Mouse (Mus musculus) intestine, postnatal 0 days (tissue): ENCODE measurements around the gene Nr1i3. TPM values are rescaled to one million over a fixed set of nuclear protein-coding genes. Genes with fewer than 3 reads are reported as not detected.
A peak's percentile ranks its signal among the peaks of the same experiment; 100 is the strongest.

Source experiments
- ATAC-seq: fragments of 200-750 bp; cut with Nextera tagmentation; 2 replicates; pipeline ENCODE4 v1.8.0; 2017; ENCODE audit warnings: mild to moderate bottlenecking, moderate TSS enrichment, moderate library complexity
- H3K27ac ChIP-seq: fragments of 300-500 bp; sonication (generic); 2 replicates; pipeline ENCODE4 v1.5.1; 2014; ENCODE audit warnings: mild to moderate bottlenecking, low read depth, low read length, moderate library complexity
- H3K27me3 ChIP-seq: fragments of 300-500 bp; sonication (generic); replicated peaks from 2 replicates; pipeline ENCODE4 v1.6.1; 2014; ENCODE audit warnings: low read length, mixed read lengths; ENCODE audit not compliant: control insufficient read depth, insufficient read depth
- H3K36me3 ChIP-seq: fragments of 300-500 bp; sonication (generic); 2 replicates; pipeline ENCODE4 v1.6.1; 2014; ENCODE audit warnings: mild to moderate bottlenecking, moderate library complexity; ENCODE audit not compliant: control insufficient read depth, insufficient read depth
- H3K4me1 ChIP-seq: fragments of 300-500 bp; sonication (generic); replicated peaks from 2 replicates; pipeline ENCODE4 v1.6.1; 2014; ENCODE audit warnings: antibody characterized with exemption, low read length, mixed read lengths; ENCODE audit not compliant: control insufficient read depth, insufficient read depth
- H3K4me2 ChIP-seq: fragments of 300-500 bp; sonication (generic); replicated peaks from 2 replicates; pipeline ENCODE4 v1.6.1; 2014; ENCODE audit warnings: low read depth, mild to moderate bottlenecking, moderate library complexity
- H3K4me3 ChIP-seq: fragments of 300-500 bp; sonication (generic); 2 replicates; pipeline ENCODE4 v1.5.1; 2014; ENCODE audit warnings: low read depth, low read length
- H3K9ac ChIP-seq: fragments of 300-500 bp; sonication (generic); 2 replicates; pipeline ENCODE4 v1.6.1; 2014; ENCODE audit warnings: mild to moderate bottlenecking, low read depth, low read length
- H3K9me3 ChIP-seq: fragments of 300-500 bp; sonication (generic); 2 replicates; pipeline ENCODE4 v1.6.1; 2016; ENCODE audit warnings: mixed run types; ENCODE audit not compliant: control insufficient read depth
- CTCF ChIP-seq: sonication (generic); IDR thresholded peaks from 2 replicates; pipeline ENCODE4 v1.5.1; 2016; ENCODE audit warnings: low read depth, mild to moderate bottlenecking, control low read depth, antibody characterized with exemption, moderate library complexity
- WGBS: fragments of 180-500 bp; shearing (Covaris S2); extraction: QIAGEN DNeasy Blood & Tissue Kit; methylation state at CpG from one replicate; pipeline ENCODE4 v1.1.7; 2014; 5-methylcytosine and 5-hydroxymethylcytosine counted together
- polyA plus RNA-seq: library from polyadenylated mRNA; unstranded; fragments of >200 nt; fragmentation: Nextera tagmentation; extraction: Ambion mirVana; gene quantifications from 2 replicates; pipeline ENCODE4 v1.2.1, GENCODE M21; 2015

Gene Nr1i3
- polyA plus RNA-seq, 1 experiment from 2014 or later, result 30.9 TPM

- Histone ChIP-seq H3K4me3 (no peak overlapping the region), H3K27me3 (no peaks in the 10 kb centered on the region), H3K4me1 (peaks cover 7% of the 10 kb centered on the region), H3K9ac (no peak overlapping the region), H3K27ac (0 out of 2 replicates have a peak overlapping the region, but pooled peaks have one; percentile 60), H3K9me3 (no peaks in the 10 kb centered on the region), H3K4me2 (peak overlapping the region; percentile 13; the same call in 1 of the 2 replicates), H3K36me3 (peaks cover 33% of the 10 kb centered on the region)
- WGBS, result 57% methylated on average over 18 of the region's 18 CpGs
- peak; percentile 35 for ATAC-seq
- no peak for TF ChIP-seq CTCF
These were observed 2.6 kb downstream of the Nr1i3 start for GRCm38 (mm10) chr1:171216241-171216955.

DNA sequence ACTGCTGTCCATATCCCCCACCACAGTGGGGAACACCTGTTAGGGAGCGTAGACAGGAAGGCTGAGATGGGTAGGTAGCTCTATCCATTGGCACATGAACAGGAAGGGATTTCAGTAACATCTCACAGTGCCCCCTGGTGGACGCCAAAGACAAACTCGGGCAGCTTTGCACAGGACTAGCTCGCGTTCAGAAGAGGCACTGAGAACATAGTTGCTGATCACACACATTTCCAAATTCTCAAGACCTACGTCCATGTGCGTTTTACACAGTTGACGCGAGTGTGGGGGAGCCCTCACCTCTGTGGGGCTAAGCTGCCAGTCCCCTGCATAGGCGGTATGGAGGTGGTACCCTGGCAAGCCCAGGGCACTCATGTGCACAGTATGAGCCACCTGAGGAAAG lies 7.1 kb downstream of the Nr1i3 start:
- Histone ChIP-seq H3K36me3 (peaks cover 33% of the 10 kb centered on the region), H3K9me3 (no peaks in the 10 kb centered on the region), H3K4me2 (peak overlapping the region; percentile 85), H3K4me1 (peaks cover 10% of the 10 kb centered on the region), H3K27me3 (no peaks in the 10 kb centered on the region), H3K4me3 (no peak overlapping the region), H3K27ac (no peak overlapping the region), H3K9ac (no peak overlapping the region)
- 8% methylated on average over 10 of the region's 10 CpGs for WGBS
- ATAC-seq, result 0 out of 2 replicates have a peak, but pooled peaks have one; percentile 19
- TF ChIP-seq CTCF, result peak; percentile 93

- WGBS, result 7% methylated on average over 22 of the region's 22 CpGs
- H3K27ac ChIP-seq, result no peak overlapping the region
- no peak for ATAC-seq
These were observed 7.8 kb downstream of the Nr1i3 start for GRCm38 (mm10) chr1:171221281-171222193.

GRCm38 (mm10) chr1:171222238-171223155 lies 8.7 kb downstream of the Nr1i3 start, which contains the start of gene Tomm40l:
Tomm40l (minus strand) TSS chr1:171222514.
- peaks cover 10% of the 10 kb centered on the region for H3K4me1 ChIP-seq
- peak within 1 kb of the TSS; percentile 78 for H3K27ac ChIP-seq
- WGBS, result 1% methylated on average over 28 of the region's 28 CpGs
- peak; percentile 98 for ATAC-seq
- H3K4me2 ChIP-seq, result peak within 1 kb of the TSS; percentile 85
- peak within 1 kb of the TSS; percentile 58 for H3K4me3 ChIP-seq
- no peaks in the 10 kb centered on the region for H3K9me3 ChIP-seq
- H3K27me3 ChIP-seq, result no peaks in the 10 kb centered on the region
- H3K9ac ChIP-seq, result peak within 1 kb of the TSS; percentile 32; the same call in 1 of the 2 replicates
- H3K36me3 ChIP-seq, result peaks cover 27% of the 10 kb centered on the region
- peak; percentile 84 for TF ChIP-seq CTCF

More at GRCm38 (mm10) chr1:171221281-171222193, 7.8 kb downstream of the Nr1i3 start:
- Histone ChIP-seq H3K27me3 (no peaks in the 10 kb centered on the region), H3K36me3 (peaks cover 33% of the 10 kb centered on the region), H3K4me3 (peak overlapping the region; percentile 58), H3K9me3 (no peaks in the 10 kb centered on the region), H3K4me2 (peak overlapping the region; percentile 85), H3K9ac (peak overlapping the region; percentile 19; the same call in 1 of the 2 replicates), H3K4me1 (peaks cover 10% of the 10 kb centered on the region)
- no peak for TF ChIP-seq CTCF

DNA sequence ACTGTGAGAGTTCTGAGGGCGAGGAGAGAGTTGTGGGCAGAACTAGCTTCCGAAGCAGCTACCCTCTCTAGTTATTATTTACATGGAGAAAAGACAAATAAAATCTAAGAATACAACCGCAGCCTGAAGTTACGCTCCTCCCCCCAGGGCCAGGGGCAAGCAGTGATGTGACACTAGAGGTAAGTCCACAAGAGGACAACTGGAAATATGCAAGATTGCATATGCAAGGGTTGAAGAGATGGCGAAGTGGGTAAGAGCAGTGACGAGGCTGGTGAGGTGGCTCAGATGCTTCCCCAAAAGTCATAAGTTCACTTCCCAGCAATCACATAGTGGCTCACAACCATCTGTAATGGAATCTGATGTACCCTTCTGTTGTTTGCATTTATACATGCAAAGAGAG lies 9.4 kb downstream of the Nr1i3 start:
- peak overlapping the region; percentile 78 for H3K27ac ChIP-seq
- peaks cover 24% of the 10 kb centered on the region for H3K36me3 ChIP-seq
- peak overlapping the region; percentile 27 for H3K4me3 ChIP-seq
- no peak for ATAC-seq
- TF ChIP-seq CTCF, result no peak
- no peaks in the 10 kb centered on the region for H3K27me3 ChIP-seq
- no peaks in the 10 kb centered on the region for H3K9me3 ChIP-seq
- 0 out of 2 replicates have a peak overlapping the region, but pooled peaks have one; percentile 32 for H3K9ac ChIP-seq
- H3K4me1 ChIP-seq, result peaks cover 10% of the 10 kb centered on the region
- 71% methylated on average over 6 of the region's 6 CpGs for WGBS
- H3K4me2 ChIP-seq, result peak overlapping the region; percentile 58
